Mouse (Mus musculus) CH12.LX (cell line): ENCODE data around the gene Aff3.

Source experiments
- CHD2 ChIP-seq: IDR thresholded peaks from 2 replicates; pipeline ENCODE4 v1.6.1; 2011; ENCODE audit warnings: low read length, improper control_type of control experiment
- CTCF ChIP-seq, 2 experiments: IDR thresholded peaks in 1 of 2; conservative IDR thresholded peaks in 1 of 2; 2 replicates each; pipeline ENCODE4 v1.5.1; 2011 to 2012; ENCODE audit warnings: low read depth in 2 of 2, low read length in 2 of 2, improper control_type of control experiment in 1 of 2, inconsistent platforms in 1 of 2, mild to moderate bottlenecking in 1 of 2, moderate library complexity in 1 of 2
- E2F4 ChIP-seq: IDR thresholded peaks from 2 replicates; pipeline ENCODE4 v1.6.1; 2011; ENCODE audit warnings: low read depth, low read length, improper control_type of control experiment; ENCODE audit not compliant: insufficient replicate concordance
- ELF1 ChIP-seq: IDR thresholded peaks from 2 replicates; pipeline ENCODE4 v1.6.1; 2014; ENCODE audit warnings: low read depth, mild to moderate bottlenecking, inconsistent platforms, low read length, improper control_type of control experiment
- MAX ChIP-seq: IDR thresholded peaks from 2 replicates; pipeline ENCODE4 v1.6.1; 2011; ENCODE audit warnings: low read length, improper control_type of control experiment
- NRF1 ChIP-seq: IDR thresholded peaks from 2 replicates; pipeline ENCODE4 v1.6.1; 2014; ENCODE audit warnings: low read depth, mild to moderate bottlenecking, inconsistent platforms, low read length, improper control_type of control experiment, moderate library complexity
- POLR2A ChIP-seq: IDR thresholded peaks from 2 replicates; pipeline ENCODE4 v1.6.1; 2011; ENCODE audit warnings: low read depth, mild to moderate bottlenecking, improper control_type of control experiment, low read length
- RAD21 ChIP-seq: IDR thresholded peaks from 2 replicates; pipeline ENCODE4 v1.6.1; 2011; ENCODE audit warnings: low read depth, mild to moderate bottlenecking, low read length, improper control_type of control experiment, moderate library complexity
- SMC3 ChIP-seq: IDR thresholded peaks from 2 replicates; pipeline ENCODE4 v1.6.1; 2011; ENCODE audit warnings: low read depth, low read length, improper control_type of control experiment

GRCm38 (mm10) chr1:38578339-38578738, 86.4 kb downstream of the Aff3 start:
- no peak for TF ChIP-seq CTCF (conservative IDR thresholded peaks at IDR 0.05 in 1 of 2, IDR thresholded peaks at IDR 0.05 in 1 of 2; ENCODE audit: low read depth in 2 of 2, low read length in 2 of 2)
- no peak for TF ChIP-seq E2F4
- TF ChIP-seq NRF1 = no peak
- no peak for TF ChIP-seq RAD21
- no peak for TF ChIP-seq POLR2A
- TF ChIP-seq MAX = no peak
- no peak for TF ChIP-seq ELF1
- no peak for TF ChIP-seq SMC3
- no peak for TF ChIP-seq CHD2
